Mouse (Mus musculus): Measurements from ENCODE around the gene H2-M10.5. TPM values are rescaled to one million over a fixed set of nuclear protein-coding genes. Genes with fewer than 3 reads are reported as not detected.

Gene H2-M10.5
- polyA plus RNA-seq, 1 experiment from 2014 or later = not detected

Other genes with a start within 250 kb of the H2-M10.5 start
- not detected in 3 replicates for gene H2-M11, start 225.8 kb upstream of the H2-M10.5 start, polyA plus RNA-seq (2018)
- not detected in 3 replicates for gene H2-M9, start 130.2 kb upstream of the H2-M10.5 start, polyA plus RNA-seq (2018)
- gene H2-M1, start 100.7 kb upstream of the H2-M10.5 start, polyA plus RNA-seq (2018) = not detected in 3 replicates
- gene H2-M10.6, start 39.3 kb downstream of the H2-M10.5 start, polyA plus RNA-seq (2018) = not detected in 3 replicates
- 38.3 to 72.2 TPM (median 56.6 TPM) in 3 replicates for gene Trim26, start 64.2 kb downstream of the H2-M10.5 start, polyA plus RNA-seq (2018)
- not detected in 3 replicates for gene Trim15, start 94.3 kb downstream of the H2-M10.5 start, polyA plus RNA-seq (2018)
- gene Trim10, start 96.7 kb downstream of the H2-M10.5 start, polyA plus RNA-seq (2018) = not detected in 3 replicates
- not detected in 3 replicates for gene Trim40, start 117.2 kb downstream of the H2-M10.5 start, polyA plus RNA-seq (2018)
- gene Trim31, start 125.2 kb downstream of the H2-M10.5 start, polyA plus RNA-seq (2018) = not detected in 3 replicates
- gene Rnf39, start 170.0 kb downstream of the H2-M10.5 start, polyA plus RNA-seq (2018) = not detected in 3 replicates
- 42.9 to 61.6 TPM (median 57.7 TPM) in 3 replicates for gene Ppp1r11, start 178.8 kb downstream of the H2-M10.5 start, polyA plus RNA-seq (2018)
- gene Znrd1, start 185.6 kb downstream of the H2-M10.5 start, polyA plus RNA-seq (2018) = 17.7 to 36.4 TPM (median 32.4 TPM) in 3 replicates
- 5.5 to 12.4 TPM (median 5.9 TPM) in 3 replicates for gene Znrd1as, start 185.7 kb downstream of the H2-M10.5 start, polyA plus RNA-seq (2018)
- not detected in 3 replicates for gene 2410137M14Rik, start 208.3 kb downstream of the H2-M10.5 start, polyA plus RNA-seq (2018)
- not detected in 3 replicates for gene H2-M5, start 216.6 kb downstream of the H2-M10.5 start, polyA plus RNA-seq (2018)
- not detected in 3 replicates for gene Zfp57, start 228.3 kb downstream of the H2-M10.5 start, polyA plus RNA-seq (2018)